Mouse (Mus musculus): Measurements from ENCODE around the gene Ror2.

- no peak for TF ChIP-seq HCFC1 (IDR thresholded peaks at IDR 0.05; ENCODE audit: borderline replicate concordance, insufficient read depth, low read length)
- no peak for TF ChIP-seq ZNF384 (IDR thresholded peaks at IDR 0.05; ENCODE audit: low read depth, low read length)
These were observed 48.5 kb downstream of the Ror2 start for GRCm38 (mm10) chr13:53237455-53237854.

Measured in ES-E14 (cell line).